Mouse (Mus musculus) erythroid progenitor cell, adult 5-6 weeks (primary cell): ENCODE measurements around the gene Gm6812. TPM values are rescaled to one million over a fixed set of nuclear protein-coding genes. Genes with fewer than 3 reads are reported as not detected.
"Not testable (repeated sequence)": the region's sequence is repeated elsewhere in the genome, so short reads cannot be mapped to it uniquely, and the experiment has no call there.

Source experiments
- ATAC-seq: replicated peaks from 2 replicates; pipeline ENCODE4 v1.8.0; 2016; ENCODE audit warnings: moderate number of reproducible peaks, mild to moderate bottlenecking, moderate TSS enrichment, inconsistent platforms; ENCODE audit not compliant: poor library complexity, low FRiP score, severe bottlenecking
- total RNA-seq, 2 experiments: library from RNA; stranded (forward) in 1 of 2; stranded (reverse) in 1 of 2; fragments of 150-400 nt in 1 of 2; fragments of 186-747, 209-891 nt in 1 of 2; gene quantifications; 2 replicates each; pipeline versions ENCODE4 v1.2.3 to v1.2.4; 2015 to 2017; ENCODE audit warnings: low replicate concordance in 2 of 2

Gene Gm6812
- total RNA-seq (2015; ENCODE audit: low replicate concordance) (not detected in 2 replicates), total RNA-seq (2017; ENCODE audit: low replicate concordance) (not detected in 2 replicates)

DNA sequence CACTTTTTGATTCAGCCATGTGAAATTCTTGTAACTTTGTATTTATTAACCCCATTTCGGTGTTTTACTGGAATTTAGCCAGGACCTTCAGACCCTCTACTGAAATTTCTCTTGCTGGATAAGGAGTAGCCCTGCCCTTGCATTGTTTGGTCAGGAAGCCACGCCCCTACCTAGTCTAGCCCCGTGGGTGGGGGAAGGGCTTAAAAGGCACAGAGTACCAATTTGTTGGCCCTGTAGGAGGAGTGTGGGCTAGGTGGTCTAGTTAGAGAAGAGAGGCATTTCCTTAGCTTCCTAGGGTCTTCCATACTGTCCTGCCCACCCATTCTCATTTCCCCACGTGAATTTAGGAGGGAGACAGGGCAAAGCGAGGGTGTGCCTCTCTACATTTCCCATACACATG lies at the start of gene Gm6812:
Gm6812 (minus strand) TSS at position 101 of the 400 bp plus-strand sequence.
- ATAC-seq: not testable (repeated sequence)

- no peak for ATAC-seq
Observed at GRCm38 (mm10) chrX:68865145-68865544, 27.7 kb downstream of the Gm6812 start.

Other genes starting within 250 kb of the Gm6812 start
- gene Fmr1, start 214.5 kb downstream of the Gm6812 start, total RNA-seq (2015; ENCODE audit: low replicate concordance): 86.9 and 115 TPM in 2 replicates
- gene Fmr1, start 214.5 kb downstream of the Gm6812 start, total RNA-seq (2017; ENCODE audit: low replicate concordance): 107 and 147 TPM in 2 replicates
- gene Fmr1nb, start 131.2 kb downstream of the Gm6812 start, total RNA-seq (2015; ENCODE audit: low replicate concordance): not detected in 2 replicates
- not detected in 2 replicates for gene Fmr1nb, start 131.2 kb downstream of the Gm6812 start, total RNA-seq (2017; ENCODE audit: low replicate concordance)
- gene Gm14698, start 72.0 kb downstream of the Gm6812 start, total RNA-seq (2015; ENCODE audit: low replicate concordance): 0.72 and 7.1 TPM in 2 replicates
- gene Gm14698, start 72.0 kb downstream of the Gm6812 start, total RNA-seq (2017; ENCODE audit: low replicate concordance): 5.4 TPM in 1 of 2 replicates, not detected in the other